Mouse (Mus musculus): ENCODE results near the gene Ptprg.

- TF ChIP-seq POLR2A (IDR thresholded peaks at IDR 0.05; ENCODE audit: low read depth, low read length) (no peak), CTCF (IDR thresholded peaks at IDR 0.05; ENCODE audit: borderline replicate concordance, insufficient read depth, low read length) (no peak)
Measured at GRCm38 (mm10) chr14:11699654-11700053, 146.3 kb downstream of the Ptprg start.

Measured in embryonic fibroblast, embryonic 13.5 days (primary cell).